Mouse (Mus musculus): ENCODE measurements around the gene Prpf40b.

DNA sequence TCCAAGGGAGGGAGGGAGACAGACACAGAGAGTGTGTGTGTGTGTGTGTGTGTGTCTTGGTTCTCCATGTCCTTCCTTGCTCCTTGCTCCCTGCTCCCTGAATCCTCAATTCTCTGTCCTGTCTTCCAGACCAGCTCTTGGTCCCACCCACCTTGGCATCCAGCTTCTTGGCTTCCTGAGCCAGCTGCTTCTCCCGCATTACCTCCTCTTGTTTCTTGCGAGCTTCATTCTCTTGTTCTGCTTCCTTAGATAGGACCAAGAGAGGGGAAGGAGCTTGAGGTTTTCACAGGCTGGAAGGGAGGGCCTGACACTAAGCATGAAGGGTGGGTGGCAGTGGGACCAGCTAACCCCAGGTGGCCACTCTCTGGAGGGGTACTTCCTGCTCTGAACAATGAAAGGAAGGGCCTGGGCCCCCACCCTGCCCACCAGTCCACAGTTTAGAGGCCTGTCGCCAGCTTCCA lies 24.6 kb downstream of the Prpf40b start:
- no peak for TF ChIP-seq CTCF (conservative IDR thresholded peaks at IDR 0.05; ENCODE audit: low read length)
- TF ChIP-seq NANOG (IDR thresholded peaks at IDR 0.05; ENCODE audit: borderline replicate concordance, low read length) = no peak
- TF ChIP-seq POU5F1 (IDR thresholded peaks at IDR 0.05; ENCODE audit: borderline replicate concordance, low read length) = no peak

All from E14TG2a.4 (cell line).